Mouse (Mus musculus): Measurements from ENCODE around the gene Gpr45. TPM values are rescaled to one million over a fixed set of nuclear protein-coding genes. Genes with fewer than 3 reads are reported as not detected.

Gene Gpr45
- 0.51 TPM for polyA plus RNA-seq (2014; fragmentation: Illumina TruSeq; extraction: RNeasy Lipid Tissue Mini Kit (QIAGEN cat#74804))

DNA sequence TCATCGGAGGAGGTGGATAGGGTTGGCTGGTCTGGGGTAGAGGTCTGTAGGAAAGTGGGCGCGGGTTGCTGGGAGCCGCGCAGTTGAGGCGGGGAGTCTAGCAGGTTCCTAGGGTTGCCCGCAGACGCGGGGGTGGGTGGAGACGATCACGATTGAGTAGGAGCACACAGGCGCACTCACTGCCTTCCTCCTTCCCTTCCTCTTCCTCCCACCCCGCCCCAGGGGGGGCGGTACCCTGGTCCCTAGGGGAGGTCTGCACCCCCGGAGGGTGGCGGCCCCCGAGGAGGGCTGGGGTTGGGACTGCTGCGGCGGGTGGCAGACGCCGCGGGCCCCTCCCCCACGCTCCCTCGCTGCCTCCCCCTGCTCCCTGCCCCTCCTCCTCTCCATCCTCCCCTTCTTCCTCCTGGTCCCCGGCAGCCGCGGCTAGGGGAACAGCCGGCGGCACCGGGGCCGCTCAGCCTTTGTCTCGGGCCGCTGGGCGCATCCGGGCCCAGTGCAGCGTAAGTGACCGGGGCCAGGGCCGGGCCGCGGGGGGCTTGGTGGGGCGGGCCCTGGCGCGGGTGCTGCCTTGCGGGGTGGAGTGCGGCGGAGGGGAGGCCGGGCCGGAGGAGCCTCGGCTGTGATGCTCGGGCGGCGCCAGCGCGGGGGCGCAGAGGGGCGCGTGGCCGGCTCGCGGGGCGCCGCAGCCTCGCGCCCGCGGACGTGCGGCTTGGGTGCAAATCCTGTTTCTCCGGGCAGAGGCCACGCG, at the start of gene Gpr45:
Gene Gpr45, plus strand, starts transcription at position 139 of the 748 bp plus-strand sequence.

Other genes starting within 250 kb of the Gpr45 start
- gene Mrps9, start 101.6 kb upstream of the Gpr45 start, polyA plus RNA-seq (2014; fragmentation: Illumina TruSeq; extraction: RNeasy Lipid Tissue Mini Kit (QIAGEN cat#74804)), result 48.4 TPM
- gene Tgfbrap1, start 145.8 kb downstream of the Gpr45 start, polyA plus RNA-seq (2014; fragmentation: Illumina TruSeq; extraction: RNeasy Lipid Tissue Mini Kit (QIAGEN cat#74804)), result 11.6 TPM
- gene AI597479, start 145.8 kb downstream of the Gpr45 start, polyA plus RNA-seq (2014; fragmentation: Illumina TruSeq; extraction: RNeasy Lipid Tissue Mini Kit (QIAGEN cat#74804)), result 63.1 TPM
- gene Fhl2, start 244.1 kb downstream of the Gpr45 start, polyA plus RNA-seq (2014; fragmentation: Illumina TruSeq; extraction: RNeasy Lipid Tissue Mini Kit (QIAGEN cat#74804)), result 17.5 TPM

Data from ovary, adult 10 weeks (tissue).